Mouse (Mus musculus) bone marrow macrophage, adult 2 months (primary cell): ENCODE results near the gene 2310033P09Rik.

Source experiments
- CTCF ChIP-seq: IDR thresholded peaks from 2 replicates; pipeline ENCODE4 v1.5.1; 2012; ENCODE audit warnings: low read depth, mild to moderate bottlenecking, low read length, moderate library complexity
- POLR2A ChIP-seq: IDR thresholded peaks from 2 replicates; pipeline ENCODE4 v1.6.1; 2012; ENCODE audit warnings: mild to moderate bottlenecking, low read depth, low read length, borderline replicate concordance

GRCm38 (mm10) chr11:59232797-59233196 lies 24.7 kb downstream of the 2310033P09Rik start:
- TF ChIP-seq CTCF (no peak), POLR2A (no peak)
